ENCODE assay signal across 7 mouse cellular contexts in genomic region chr11:11461635-11462560, GRCm38 (mm10). TPM values are rescaled to one million over a fixed set of nuclear protein-coding genes. Genes with fewer than 3 reads are reported as not detected.
DNase-seq lines count a peak whose midpoint lies in the region; ATAC-seq lines count a peak whose summit lies in the region.

Spata48 (plus strand) TSS chr11:11462094.
Zpbp (minus strand) TSS chr11:11462408.

- 3% methylated on average over 66 of the region's 66 CpGs for WGBS in embryonic facial prominence, embryonic 10.5 days
- WGBS in limb, embryonic 10.5 days = 4% methylated on average over 66 of the region's 66 CpGs
- 3% methylated on average over 57 of the region's 66 CpGs for WGBS in midbrain, embryonic 13.5 days

- H3K9me3 ChIP-seq in embryonic facial prominence, embryonic 10.5 days = no peaks in the 10 kb centered on the region
- H3K9me3 ChIP-seq in limb, embryonic 10.5 days (replicated peaks) = no peaks in the 10 kb centered on the region
- no peaks in the 10 kb centered on the region for H3K9me3 ChIP-seq in midbrain, embryonic 13.5 days

- peak within 1 kb of the TSS; percentile 72 for H3K4me3 ChIP-seq in embryonic facial prominence, embryonic 10.5 days
- peak within 1 kb of the TSS; percentile 67 for H3K4me3 ChIP-seq in limb, embryonic 10.5 days
- H3K4me3 ChIP-seq in midbrain, embryonic 13.5 days (replicated peaks) = peak within 1 kb of the TSS; percentile 63

- peak; percentile 93 for ATAC-seq in granulocyte monocyte progenitor cell, adult 5-6 weeks (replicated peaks; ENCODE audit: poor library complexity, severe bottlenecking)
- peak; percentile 95 for ATAC-seq in midbrain, embryonic 13.5 days

- peak within 1 kb of the TSS; percentile 67 for H3K4me2 ChIP-seq in midbrain, embryonic 13.5 days (replicated peaks)

- H3K27me3 ChIP-seq in embryonic facial prominence, embryonic 10.5 days (replicated peaks; ENCODE audit: low read depth, poor library complexity, severe bottlenecking) = no peaks in the 10 kb centered on the region; the same call in 1 of the 2 replicates
- no peaks in the 10 kb centered on the region for H3K27me3 ChIP-seq in limb, embryonic 10.5 days (ENCODE audit: low read depth, poor library complexity, severe bottlenecking)
- H3K27me3 ChIP-seq in midbrain, embryonic 13.5 days = peaks cover 3% of the 10 kb centered on the region

- peak; percentile 92 for DNase-seq in adrenal gland, postnatal 10 days
- peak; percentile 93 for DNase-seq in embryonic facial prominence, embryonic 10.5 days (ENCODE audit: low spot score)
- peak; percentile 92 for DNase-seq in kidney, adult 11 months
- DNase-seq in limb, embryonic 10.5 days (ENCODE audit: low spot score) = peak; percentile 90
- DNase-seq in spleen, adult 18-20 months = peak; percentile 86 to 93

- H3K9ac ChIP-seq in midbrain, embryonic 13.5 days (replicated peaks) = peak within 1 kb of the TSS; percentile 72

- 0 out of 2 replicates have a peak, but pooled peaks cover 4% of the 10 kb centered on the region for H3K4me1 ChIP-seq in embryonic facial prominence, embryonic 10.5 days
- peaks cover 7% of the 10 kb centered on the region; the same call in 1 of the 2 replicates for H3K4me1 ChIP-seq in limb, embryonic 10.5 days
- H3K4me1 ChIP-seq in midbrain, embryonic 13.5 days (replicated peaks) = 0 out of 2 replicates have a peak, but pooled peaks cover 3% of the 10 kb centered on the region

- peak within 1 kb of the TSS; percentile 93 for H3K27ac ChIP-seq in embryonic facial prominence, embryonic 10.5 days (replicated peaks)
- H3K27ac ChIP-seq in limb, embryonic 10.5 days = peak within 1 kb of the TSS; percentile 92
- H3K27ac ChIP-seq in midbrain, embryonic 13.5 days = peak within 1 kb of the TSS; percentile 84

- no peaks in the 10 kb centered on the region for H3K36me3 ChIP-seq in embryonic facial prominence, embryonic 10.5 days (replicated peaks)
- H3K36me3 ChIP-seq in limb, embryonic 10.5 days = no peaks in the 10 kb centered on the region
- H3K36me3 ChIP-seq in midbrain, embryonic 13.5 days = no peaks in the 10 kb centered on the region

RNA-seq across cellular contexts. Expression of gene Spata48, which starts in this region (rescaled TPM):
- 1 to 10 TPM; 1.8 to 2.2 TPM for total RNA-seq in adrenal gland, postnatal 10 days (2021)
- 1.2 and 2.0 TPM in 2 replicates for polyA plus RNA-seq in embryonic facial prominence, embryonic 10.5 days (2016; fragmentation: Nextera tagmentation; extraction: Ambion mirVana)
- 1.1 TPM in 1 of 2 replicates, not detected in the other for total RNA-seq in granulocyte monocyte progenitor cell, adult 5-6 weeks (2014; fragmentation: Nextera tagmentation)
- total RNA-seq in granulocyte monocyte progenitor cell, adult 5-6 weeks (2017) = 0.52 TPM in 1 of 2 replicates, not detected in the other
- 0.92 and 2.4 TPM in 2 replicates for polyA plus RNA-seq in limb, embryonic 10.5 days (2016; fragmentation: Nextera tagmentation; extraction: Ambion mirVana)
- polyA plus RNA-seq in midbrain, embryonic 13.5 days (2015; fragmentation: Nextera tagmentation; extraction: Ambion mirVana) = 0.55 and 1.9 TPM in 2 replicates

RNA-seq across cellular contexts. Expression of gene Zpbp, which starts in this region (rescaled TPM):
- under 1 TPM; 0.57 to 0.73 TPM for total RNA-seq in adrenal gland, postnatal 10 days (2021)
- polyA plus RNA-seq in embryonic facial prominence, embryonic 10.5 days (2016; fragmentation: Nextera tagmentation; extraction: Ambion mirVana) = 0.49 and 0.57 TPM in 2 replicates
- 1.6 and 2.4 TPM in 2 replicates for total RNA-seq in granulocyte monocyte progenitor cell, adult 5-6 weeks (2014; fragmentation: Nextera tagmentation)
- total RNA-seq in granulocyte monocyte progenitor cell, adult 5-6 weeks (2017) = 0.82 and 1.7 TPM in 2 replicates
- 0.38 and 0.68 TPM in 2 replicates for polyA plus RNA-seq in limb, embryonic 10.5 days (2016; fragmentation: Nextera tagmentation; extraction: Ambion mirVana)
- polyA plus RNA-seq in midbrain, embryonic 13.5 days (2015; fragmentation: Nextera tagmentation; extraction: Ambion mirVana) = 0.62 and 1.0 TPM in 2 replicates

Comparison
In these comparisons a context has a peak if more than half of its experiments do, and no peak if none do; other contexts are left out.
1. Peak in every context shown above with its lines: DNase-seq, ATAC-seq, H3K4me3 ChIP-seq and H3K27ac ChIP-seq.